Mouse (Mus musculus) effector memory CD4-positive, alpha-beta T cell, adult 7 months (primary cell): ENCODE results near the gene Sult5a1. TPM values are rescaled to one million over a fixed set of nuclear protein-coding genes. Genes with fewer than 3 reads are reported as not detected.

Experiments used
- polyA plus RNA-seq: library from polyadenylated mRNA; unstranded; fragments of 100-300 nt; shearing (Covaris generic); gene quantifications from one replicate; pipeline ENCODE4 v1.2.1, GENCODE M21; 2017

Gene Sult5a1
- polyA plus RNA-seq, result 0.33 TPM

GRCm38 (mm10) chr8:123157888-123158465, at the start of gene Sult5a1:
TSS of gene Sult5a1 (minus strand) at chr8:123158315.

GRCm38 (mm10) chr8:123185566-123186409, 27.7 kb upstream of the Sult5a1 start, which contains the start of gene Dpep1:
TSS of gene Dpep1 (plus strand) at chr8:123186242.

GRCm38 (mm10) chr8:123117127-123117731, 40.9 kb downstream of the Sult5a1 start, which contains the start of gene Cpne7:
TSS of gene Cpne7 (plus strand) at chr8:123117374.

GRCm38 (mm10) chr8:123101735-123102685, 56.1 kb downstream of the Sult5a1 start, which contains the start of gene Rpl13:
TSS of gene Rpl13 (plus strand) at chr8:123102350.

Other genes with a start within 250 kb of the Sult5a1 start
- gene Ankrd11, start 116.0 kb downstream of the Sult5a1 start, polyA plus RNA-seq, result 295 TPM
- gene Spg7, start 95.4 kb downstream of the Sult5a1 start, polyA plus RNA-seq, result 85.7 TPM
- gene Rpl13, start 56.0 kb downstream of the Sult5a1 start, polyA plus RNA-seq, result 955 TPM
- 14.2 TPM for gene Cpne7, start 40.9 kb downstream of the Sult5a1 start, polyA plus RNA-seq
- gene Dpep1, start 27.9 kb upstream of the Sult5a1 start, polyA plus RNA-seq, result not detected
- gene Chmp1a, start 54.4 kb upstream of the Sult5a1 start, polyA plus RNA-seq, result 162 TPM
- not detected for gene Spata33, start 54.5 kb upstream of the Sult5a1 start, polyA plus RNA-seq
- 16.1 TPM for gene Cdk10, start 66.5 kb upstream of the Sult5a1 start, polyA plus RNA-seq
- gene Spata2l, start 77.9 kb upstream of the Sult5a1 start, polyA plus RNA-seq, result 7.9 TPM
- gene Zfp276, start 95.9 kb upstream of the Sult5a1 start, polyA plus RNA-seq, result 36.7 TPM
- gene Vps9d1, start 96.0 kb upstream of the Sult5a1 start, polyA plus RNA-seq, result 16.2 TPM
- 5.4 TPM for gene Fanca, start 160.3 kb upstream of the Sult5a1 start, polyA plus RNA-seq
- gene Spire2, start 174.4 kb upstream of the Sult5a1 start, polyA plus RNA-seq, result 0.54 TPM
- 348 TPM for gene Tcf25, start 215.4 kb upstream of the Sult5a1 start, polyA plus RNA-seq
- 0.50 TPM for gene Mc1r, start 248.8 kb upstream of the Sult5a1 start, polyA plus RNA-seq